ENCODE assay signal across 19 mouse cellular contexts in the genomic region with DNA sequence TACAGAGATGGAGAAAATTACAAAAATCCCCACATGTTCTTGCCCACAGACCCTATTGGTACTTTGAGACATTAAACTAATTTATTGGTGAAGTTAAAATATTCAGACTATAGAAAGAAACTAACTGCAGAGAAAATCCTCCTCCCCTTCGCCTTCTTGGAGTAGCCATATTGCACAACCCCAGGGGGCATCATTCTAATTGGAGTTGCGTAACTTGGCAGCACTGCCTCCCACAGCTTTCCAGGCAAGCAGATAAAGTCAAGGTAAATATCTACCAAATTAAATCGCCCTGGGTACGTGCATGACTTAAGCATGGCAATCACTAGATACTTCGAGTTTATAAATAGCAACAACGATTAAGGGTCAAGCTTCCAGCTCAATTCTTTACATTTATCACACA. TPM values are rescaled to one million over a fixed set of nuclear protein-coding genes. Genes with fewer than 3 reads are reported as not detected.
DNase-seq lines count a peak whose midpoint lies in the region; ATAC-seq lines count a peak whose summit lies in the region.
"Had no signal": no experiment of that assay in that cellular context is flagged by ENCODE, and none has a peak within 500 bp of the region (broad histone marks: within the 10 kb centered on the region; RNA-seq: fewer than 3 reads in every experiment).

No protein-coding gene starts in this region.

- peak; percentile 44 for DNase-seq in left cerebral cortex, postnatal 4 days
- DNase-seq in left cerebral cortex, adult 11 months (ENCODE audit: low spot score), result no peak
- DNase-seq in cerebellum, adult 11-12 months, result peak; percentile 87
- peak; percentile 91 for DNase-seq in cerebellum, adult 9-11 months
- DNase-seq in layer of hippocampus, adult 18-20 months (ENCODE audit: low spot score in 2 of 2), result no peak
- no peak for DNase-seq in embryo, embryonic 10 days (ENCODE audit: low spot score)
- DNase-seq: adrenal gland, postnatal 14 days; embryo, embryonic 11 days; kidney, adult 8-10 months; kidney, postnatal 10 days; retina, postnatal 1 day; right cerebral cortex, postnatal 14 days; thymus, postnatal 14 days had no signal

- intact Hi-C loops in left cerebral cortex, postnatal 4 days (cut with DNase I), result loop anchor here (10.0 kb wide), 1 partner anchor 847 kb away; the partner anchor contains the start of gene Cfap45

- ATAC-seq in megakaryocyte-erythroid progenitor cell, adult 5-6 weeks (replicated peaks; ENCODE audit: low FRiP score, low TSS enrichment, poor library complexity, severe bottlenecking), result no peak
- ATAC-seq: CD4-positive, CD25-positive, alpha-beta regulatory T cell, adult 4 months; forebrain, embryonic 16.5 days; intestine, embryonic 16.5 days; midbrain, embryonic 13.5 days had no signal

RNA-seq across cellular contexts. Expression of gene Cadm3, which starts 4.1 kb away (rescaled TPM):
- total RNA-seq in left cerebral cortex, postnatal 4 days (2021), result 100 to 1,000 TPM; 502 to 546 TPM
- total RNA-seq in layer of hippocampus, adult 18-20 months (2021), result 100 to 1,000 TPM; 357 to 369 TPM
- total RNA-seq in megakaryocyte-erythroid progenitor cell, adult 5-6 weeks (2014; fragmentation: Nextera tagmentation), result not detected in 2 replicates
- total RNA-seq in megakaryocyte-erythroid progenitor cell, adult 5-6 weeks (2017), result not detected in 2 replicates

RNA-seq across cellular contexts. Expression of gene Aim2, which starts 20.9 kb away (rescaled TPM):
- 10 to 100 TPM in 1 of 2 experiments, 1 to 10 TPM in 1; 8.3 to 11.1 TPM for total RNA-seq in left cerebral cortex, postnatal 4 days (2021)
- 1 to 10 TPM; 3.1 to 3.3 TPM for total RNA-seq in layer of hippocampus, adult 18-20 months (2021)
- total RNA-seq in megakaryocyte-erythroid progenitor cell, adult 5-6 weeks (2014; fragmentation: Nextera tagmentation), result 18.1 and 20.7 TPM in 2 replicates
- total RNA-seq in megakaryocyte-erythroid progenitor cell, adult 5-6 weeks (2017), result 17.9 and 23.6 TPM in 2 replicates

RNA-seq across cellular contexts. Expression of gene Ackr1, which starts 38.0 kb away (rescaled TPM):
- 100 to 1,000 TPM; 134 to 136 TPM for total RNA-seq in left cerebral cortex, postnatal 4 days (2021)
- 10 to 100 TPM; 55.2 to 58.1 TPM for total RNA-seq in layer of hippocampus, adult 18-20 months (2021)
- total RNA-seq in megakaryocyte-erythroid progenitor cell, adult 5-6 weeks (2014; fragmentation: Nextera tagmentation), result 0.70 and 1.1 TPM in 2 replicates
- not detected in 2 replicates for total RNA-seq in megakaryocyte-erythroid progenitor cell, adult 5-6 weeks (2017)
- total RNA-seq: monocyte, adult 5-6 weeks had no signal

Comparison
In these comparisons a context has a peak if more than half of its experiments do, and no peak if none do; other contexts are left out.
1. DNase-seq: peak in left cerebral cortex, postnatal 4 days (single experiment), cerebellum, adult 11-12 months (single experiment) and cerebellum, adult 9-11 months (single experiment); none in left cerebral cortex, adult 11 months (single experiment), layer of hippocampus, adult 18-20 months (0 of 2) and embryo, embryonic 10 days (single experiment).
2. RNA of gene Cadm3, which starts 4.1 kb away (total RNA-seq): 502 to 546 TPM in left cerebral cortex, postnatal 4 days and 357 to 369 TPM in layer of hippocampus, adult 18-20 months; not detected in megakaryocyte-erythroid progenitor cell, adult 5-6 weeks; every median in the first group is over 100 times any median in the second.
3. RNA of gene Ackr1, which starts 38.0 kb away (total RNA-seq): 134 to 136 TPM in left cerebral cortex, postnatal 4 days and 55.2 to 58.1 TPM in layer of hippocampus, adult 18-20 months; 0.70 to 1.1 TPM in megakaryocyte-erythroid progenitor cell, adult 5-6 weeks; every median in the first group is over 10 times any median in the second.